Mouse (Mus musculus): ENCODE data around the gene Atp11a. TPM values are rescaled to one million over a fixed set of nuclear protein-coding genes. Genes with fewer than 3 reads are reported as not detected.

The Atp11a gene
- polyA plus RNA-seq, 1 experiment from 2014 or later: 7.0 TPM

- Histone ChIP-seq H3K27ac (ENCODE audit: low read depth, low read length) (no peak overlapping the region), H3K9ac (ENCODE audit: low read depth, low read length) (no peak overlapping the region), H3K36me3 (ENCODE audit: control insufficient read depth, insufficient read depth, low read length) (no peaks in the 10 kb centered on the region), H3K4me3 (ENCODE audit: low read depth, low read length) (no peak overlapping the region), H3K9me3 (ENCODE audit: control insufficient read depth, low read length) (no peaks in the 10 kb centered on the region), H3K4me1 (replicated peaks; ENCODE audit: control insufficient read depth, insufficient read depth, low read length) (peaks cover 6% of the 10 kb centered on the region), H3K27me3 (replicated peaks; ENCODE audit: control insufficient read depth, insufficient read depth, low read length) (peaks cover 14% of the 10 kb centered on the region), H3K4me2 (no peak overlapping the region)
- WGBS: 57% methylated on average over 3 of the region's 3 CpGs
- DNase-seq (ENCODE audit: low spot score): no peak
- ATAC-seq (replicated peaks; ENCODE audit: low FRiP score): no peak
Measured at GRCm38 (mm10) chr8:12761873-12762272, 5.1 kb downstream of the Atp11a start.

GRCm38 (mm10) chr8:12763565-12764108, 6.8 kb downstream of the Atp11a start:
- Histone ChIP-seq H3K36me3 (ENCODE audit: control insufficient read depth, insufficient read depth, low read length) (no peaks in the 10 kb centered on the region), H3K9me3 (ENCODE audit: control insufficient read depth, low read length) (no peaks in the 10 kb centered on the region), H3K4me3 (ENCODE audit: low read depth, low read length) (no peak overlapping the region), H3K9ac (ENCODE audit: low read depth, low read length) (no peak overlapping the region), H3K27me3 (replicated peaks; ENCODE audit: control insufficient read depth, insufficient read depth, low read length) (0 out of 2 replicates have a peak, but pooled peaks cover 2% of the 10 kb centered on the region), H3K4me1 (replicated peaks; ENCODE audit: control insufficient read depth, insufficient read depth, low read length) (no peaks in the 10 kb centered on the region), H3K27ac (ENCODE audit: low read depth, low read length) (no peak overlapping the region), H3K4me2 (no peak overlapping the region)
- ATAC-seq (replicated peaks; ENCODE audit: low FRiP score): no peak
- no peak for DNase-seq (ENCODE audit: low spot score)
- WGBS: 70% methylated on average over 4 of the region's 4 CpGs

- Histone ChIP-seq H3K4me2 (no peak overlapping the region), H3K4me1 (replicated peaks; ENCODE audit: control insufficient read depth, insufficient read depth, low read length) (no peaks in the 10 kb centered on the region), H3K9me3 (ENCODE audit: control insufficient read depth, low read length) (no peaks in the 10 kb centered on the region), H3K27ac (ENCODE audit: low read depth, low read length) (no peak overlapping the region), H3K27me3 (replicated peaks; ENCODE audit: control insufficient read depth, insufficient read depth, low read length) (0 out of 2 replicates have a peak, but pooled peaks cover 2% of the 10 kb centered on the region), H3K9ac (ENCODE audit: low read depth, low read length) (no peak overlapping the region), H3K36me3 (ENCODE audit: control insufficient read depth, insufficient read depth, low read length) (no peaks in the 10 kb centered on the region), H3K4me3 (ENCODE audit: low read depth, low read length) (no peak overlapping the region)
- no peak for ATAC-seq (replicated peaks; ENCODE audit: low FRiP score)
- DNase-seq (ENCODE audit: low spot score): no peak
- 81% methylated on average over 4 of the region's 4 CpGs for WGBS
Measured at GRCm38 (mm10) chr8:12764971-12765370, 8.2 kb downstream of the Atp11a start.

- Histone ChIP-seq H3K4me1 (replicated peaks; ENCODE audit: control insufficient read depth, insufficient read depth, low read length) (no peaks in the 10 kb centered on the region), H3K9ac (ENCODE audit: low read depth, low read length) (no peak overlapping the region), H3K27me3 (replicated peaks; ENCODE audit: control insufficient read depth, insufficient read depth, low read length) (0 out of 2 replicates have a peak, but pooled peaks cover 2% of the 10 kb centered on the region), H3K4me3 (ENCODE audit: low read depth, low read length) (no peak overlapping the region), H3K9me3 (ENCODE audit: control insufficient read depth, low read length) (no peaks in the 10 kb centered on the region), H3K27ac (ENCODE audit: low read depth, low read length) (no peak overlapping the region), H3K36me3 (ENCODE audit: control insufficient read depth, insufficient read depth, low read length) (no peaks in the 10 kb centered on the region), H3K4me2 (no peak overlapping the region)
- ATAC-seq (replicated peaks; ENCODE audit: low FRiP score) (no peak), DNase-seq (ENCODE audit: low spot score) (no peak)
- 91% methylated on average over 3 of the region's 3 CpGs for WGBS
Measured at GRCm38 (mm10) chr8:12767176-12767575, 10.4 kb downstream of the Atp11a start.

- ATAC-seq (replicated peaks; ENCODE audit: low FRiP score) (no peak), DNase-seq (ENCODE audit: low spot score) (no peak)
- H3K36me3 ChIP-seq (ENCODE audit: control insufficient read depth, insufficient read depth, low read length): no peaks in the 10 kb centered on the region
- no peaks in the 10 kb centered on the region for H3K27me3 ChIP-seq (replicated peaks; ENCODE audit: control insufficient read depth, insufficient read depth, low read length)
- H3K27ac ChIP-seq (ENCODE audit: low read depth, low read length): no peak overlapping the region
- no peak overlapping the region for H3K9ac ChIP-seq (ENCODE audit: low read depth, low read length)
- H3K4me1 ChIP-seq (replicated peaks; ENCODE audit: control insufficient read depth, insufficient read depth, low read length): no peaks in the 10 kb centered on the region
- H3K4me2 ChIP-seq: no peak overlapping the region
- no peaks in the 10 kb centered on the region for H3K9me3 ChIP-seq (ENCODE audit: control insufficient read depth, low read length)
- WGBS: 76% methylated on average over 6 of the region's 6 CpGs
- no peak overlapping the region for H3K4me3 ChIP-seq (ENCODE audit: low read depth, low read length)
Measured at GRCm38 (mm10) chr8:12768747-12769146, 11.9 kb downstream of the Atp11a start.

GRCm38 (mm10) chr8:12769296-12769695, 12.5 kb downstream of the Atp11a start:
- no peak overlapping the region for H3K4me2 ChIP-seq
- no peaks in the 10 kb centered on the region for H3K36me3 ChIP-seq (ENCODE audit: control insufficient read depth, insufficient read depth, low read length)
- 92% methylated on average over 7 of the region's 7 CpGs for WGBS
- no peaks in the 10 kb centered on the region for H3K27me3 ChIP-seq (replicated peaks; ENCODE audit: control insufficient read depth, insufficient read depth, low read length)
- no peak overlapping the region for H3K27ac ChIP-seq (ENCODE audit: low read depth, low read length)
- H3K4me1 ChIP-seq (replicated peaks; ENCODE audit: control insufficient read depth, insufficient read depth, low read length): peaks cover 4% of the 10 kb centered on the region; the same call in 1 of the 2 replicates
- no peak overlapping the region for H3K9ac ChIP-seq (ENCODE audit: low read depth, low read length)
- no peak overlapping the region for H3K4me3 ChIP-seq (ENCODE audit: low read depth, low read length)
- no peak for DNase-seq (ENCODE audit: low spot score)
- no peak for ATAC-seq (replicated peaks; ENCODE audit: low FRiP score)
- H3K9me3 ChIP-seq (ENCODE audit: control insufficient read depth, low read length): no peaks in the 10 kb centered on the region

GRCm38 (mm10) chr8:12772319-12772718, 15.5 kb downstream of the Atp11a start:
- no peak overlapping the region for H3K4me3 ChIP-seq (ENCODE audit: low read depth, low read length)

GRCm38 (mm10) chr8:12773914-12774313, 17.1 kb downstream of the Atp11a start:
- no peaks in the 10 kb centered on the region for H3K9me3 ChIP-seq (ENCODE audit: control insufficient read depth, low read length)
- no peak overlapping the region for H3K27ac ChIP-seq (ENCODE audit: low read depth, low read length)
- H3K36me3 ChIP-seq (ENCODE audit: control insufficient read depth, insufficient read depth, low read length): no peaks in the 10 kb centered on the region
- no peak overlapping the region for H3K9ac ChIP-seq (ENCODE audit: low read depth, low read length)
- 72% methylated on average over 4 of the region's 4 CpGs for WGBS
- no peak overlapping the region for H3K4me3 ChIP-seq (ENCODE audit: low read depth, low read length)
- peaks cover 36% of the 10 kb centered on the region for H3K4me1 ChIP-seq (replicated peaks; ENCODE audit: control insufficient read depth, insufficient read depth, low read length)
- DNase-seq (ENCODE audit: low spot score): no peak
- no peaks in the 10 kb centered on the region for H3K27me3 ChIP-seq (replicated peaks; ENCODE audit: control insufficient read depth, insufficient read depth, low read length)
- no peak overlapping the region for H3K4me2 ChIP-seq
- ATAC-seq (replicated peaks; ENCODE audit: low FRiP score): no peak

More at GRCm38 (mm10) chr8:12772319-12772718, 15.5 kb downstream of the Atp11a start:
- ATAC-seq (replicated peaks; ENCODE audit: low FRiP score): no peak
- Histone ChIP-seq H3K36me3 (ENCODE audit: control insufficient read depth, insufficient read depth, low read length) (no peaks in the 10 kb centered on the region), H3K9me3 (ENCODE audit: control insufficient read depth, low read length) (no peaks in the 10 kb centered on the region), H3K4me2 (no peak overlapping the region), H3K27me3 (replicated peaks; ENCODE audit: control insufficient read depth, insufficient read depth, low read length) (no peaks in the 10 kb centered on the region), H3K9ac (ENCODE audit: low read depth, low read length) (no peak overlapping the region), H3K4me1 (replicated peaks; ENCODE audit: control insufficient read depth, insufficient read depth, low read length) (peaks cover 32% of the 10 kb centered on the region), H3K27ac (ENCODE audit: low read depth, low read length) (no peak overlapping the region)
- WGBS: 84% methylated on average over 2 of the region's 2 CpGs
- no peak for DNase-seq (ENCODE audit: low spot score)

- H3K4me1 ChIP-seq (replicated peaks; ENCODE audit: control insufficient read depth, insufficient read depth, low read length): peaks cover 36% of the 10 kb centered on the region
- H3K27ac ChIP-seq (ENCODE audit: low read depth, low read length): no peak overlapping the region
Measured at GRCm38 (mm10) chr8:12774872-12775298, 18.1 kb downstream of the Atp11a start.

More at GRCm38 (mm10) chr8:12774872-12775298, 18.1 kb downstream of the Atp11a start:
- H3K4me3 ChIP-seq (ENCODE audit: low read depth, low read length): no peak overlapping the region
- ATAC-seq (replicated peaks; ENCODE audit: low FRiP score) (no peak), DNase-seq (ENCODE audit: low spot score) (no peak)
- H3K27me3 ChIP-seq (replicated peaks; ENCODE audit: control insufficient read depth, insufficient read depth, low read length): no peaks in the 10 kb centered on the region
- H3K9me3 ChIP-seq (ENCODE audit: control insufficient read depth, low read length): no peaks in the 10 kb centered on the region
- 48% methylated on average over 4 of the region's 4 CpGs for WGBS
- no peaks in the 10 kb centered on the region for H3K36me3 ChIP-seq (ENCODE audit: control insufficient read depth, insufficient read depth, low read length)
- H3K4me2 ChIP-seq: no peak overlapping the region
- H3K9ac ChIP-seq (ENCODE audit: low read depth, low read length): no peak overlapping the region

Measured in liver, embryonic 11.5 days (tissue).